Mouse (Mus musculus) intestine, embryonic 14.5 days (tissue): ENCODE measurements around the gene Ppm1m. TPM values are rescaled to one million over a fixed set of nuclear protein-coding genes. Genes with fewer than 3 reads are reported as not detected.
A peak's percentile ranks its signal among the peaks of the same experiment; 100 is the strongest.

ENCODE experiments used
- ATAC-seq: fragments of 200-750 bp; cut with Nextera tagmentation; replicated peaks from 2 replicates; pipeline ENCODE4 v1.8.0; 2017; ENCODE audit warnings: low read depth, moderate number of reproducible peaks, moderate TSS enrichment, moderate library complexity; ENCODE audit not compliant: low FRiP score, low TSS enrichment
- DNase-seq: peaks from one replicate; pipeline ENCODE4 v3.0.0-alpha.2; 2018; ENCODE audit warnings: low spot score
- H3K27ac ChIP-seq: fragments of 300-500 bp; sonication (generic); 2 replicates; pipeline ENCODE4 v1.5.1; 2014; ENCODE audit warnings: low read depth, mild to moderate bottlenecking, control low read depth
- H3K27me3 ChIP-seq: fragments of 300-500 bp; sonication (generic); replicated peaks from 2 replicates; pipeline ENCODE4 v1.6.1; 2014; ENCODE audit warnings: low read length, control low read depth; ENCODE audit not compliant: control insufficient read depth, insufficient read depth
- H3K36me3 ChIP-seq: fragments of 300-500 bp; sonication (generic); 2 replicates; pipeline ENCODE4 v1.6.1; 2014; ENCODE audit warnings: low read length, control low read depth; ENCODE audit not compliant: control insufficient read depth, insufficient read depth
- H3K4me1 ChIP-seq: fragments of 300-500 bp; sonication (generic); replicated peaks from 2 replicates; pipeline ENCODE4 v1.6.1; 2014; ENCODE audit warnings: low read length, control low read depth, mixed read lengths; ENCODE audit not compliant: control insufficient read depth, insufficient read depth
- H3K4me2 ChIP-seq: fragments of 300-500 bp; sonication (generic); 2 replicates; pipeline ENCODE4 v1.6.1; 2014; ENCODE audit warnings: low read length
- H3K4me3 ChIP-seq: fragments of 300-500 bp; sonication (generic); 2 replicates; pipeline ENCODE4 v1.5.1; 2014; ENCODE audit warnings: low read depth, low read length, control low read depth, mixed read lengths
- H3K9ac ChIP-seq: fragments of 300-500 bp; sonication (generic); 2 replicates; pipeline ENCODE4 v1.6.1; 2014; ENCODE audit warnings: mild to moderate bottlenecking, low read length
- H3K9me3 ChIP-seq: fragments of 300-500 bp; sonication (generic); 2 replicates; pipeline ENCODE4 v1.6.1; 2016; ENCODE audit warnings: low read length, control low read depth; ENCODE audit not compliant: control insufficient read depth
- WGBS: fragments of 180-500 bp; shearing (Covaris S2); extraction: QIAGEN DNeasy Blood & Tissue Kit; methylation state at CpG from one replicate; pipeline ENCODE4 v1.1.7; 2014; 5-methylcytosine and 5-hydroxymethylcytosine counted together
- polyA plus RNA-seq: library from polyadenylated mRNA; unstranded; fragments of >200 nt; fragmentation: Nextera tagmentation; extraction: Ambion mirVana; gene quantifications from 2 replicates; pipeline ENCODE4 v1.2.1, GENCODE M21; 2014

Ppm1m gene
- polyA plus RNA-seq, 1 experiment from 2014 or later, result 33.6 TPM

GRCm38 (mm10) chr9:106233953-106234352, 34.4 kb upstream of the Ppm1m start:
- DNase-seq, result no peak
- H3K4me3 ChIP-seq, result no peak overlapping the region
- H3K4me1 ChIP-seq, result no peaks in the 10 kb centered on the region
- 78% methylated on average over 6 of the region's 6 CpGs for WGBS
- no peak overlapping the region for H3K4me2 ChIP-seq
- H3K9me3 ChIP-seq, result no peaks in the 10 kb centered on the region
- no peaks in the 10 kb centered on the region for H3K27me3 ChIP-seq
- ATAC-seq, result no peak
- H3K9ac ChIP-seq, result no peak overlapping the region
- peaks cover 68% of the 10 kb centered on the region for H3K36me3 ChIP-seq
- no peak overlapping the region for H3K27ac ChIP-seq

- H3K36me3 ChIP-seq, result peaks cover 58% of the 10 kb centered on the region
Observed at GRCm38 (mm10) chr9:106232956-106233355, 33.4 kb upstream of the Ppm1m start.

GRCm38 (mm10) chr9:106231816-106232215, 32.3 kb upstream of the Ppm1m start:
- Histone ChIP-seq H3K9ac (no peak overlapping the region), H3K4me1 (peaks cover 4% of the 10 kb centered on the region), H3K4me2 (no peak overlapping the region), H3K4me3 (no peak overlapping the region), H3K27ac (no peak overlapping the region), H3K9me3 (no peaks in the 10 kb centered on the region), H3K36me3 (peaks cover 46% of the 10 kb centered on the region), H3K27me3 (no peaks in the 10 kb centered on the region)
- 69% methylated on average over 4 of the region's 4 CpGs for WGBS
- ATAC-seq (no peak), DNase-seq (no peak)

More at GRCm38 (mm10) chr9:106232956-106233355, 33.4 kb upstream of the Ppm1m start:
- Histone ChIP-seq H3K27me3 (no peaks in the 10 kb centered on the region), H3K9ac (no peak overlapping the region), H3K4me2 (no peak overlapping the region), H3K27ac (no peak overlapping the region), H3K4me3 (no peak overlapping the region), H3K9me3 (no peaks in the 10 kb centered on the region), H3K4me1 (no peaks in the 10 kb centered on the region)
- 95% methylated on average over 3 of the region's 3 CpGs for WGBS
- DNase-seq (no peak), ATAC-seq (no peak)

- Histone ChIP-seq H3K27ac (no peak overlapping the region), H3K9ac (no peak overlapping the region)
- 73% methylated on average over 7 of the region's 7 CpGs for WGBS
Observed at GRCm38 (mm10) chr9:106231220-106231619, 31.7 kb upstream of the Ppm1m start.

GRCm38 (mm10) chr9:106230734-106231106, 31.2 kb upstream of the Ppm1m start:
- peaks cover 10% of the 10 kb centered on the region for H3K4me1 ChIP-seq
- no peak overlapping the region for H3K4me3 ChIP-seq
- no peak overlapping the region for H3K4me2 ChIP-seq
- no peaks in the 10 kb centered on the region for H3K9me3 ChIP-seq
- DNase-seq (no peak), ATAC-seq (no peak)
- H3K36me3 ChIP-seq, result peaks cover 35% of the 10 kb centered on the region
- WGBS, result 50% methylated on average over 3 of the region's 3 CpGs
- H3K9ac ChIP-seq, result no peak overlapping the region
- H3K27ac ChIP-seq, result no peak overlapping the region
- no peaks in the 10 kb centered on the region for H3K27me3 ChIP-seq

More at GRCm38 (mm10) chr9:106231220-106231619, 31.7 kb upstream of the Ppm1m start:
- Histone ChIP-seq H3K9me3 (no peaks in the 10 kb centered on the region), H3K4me3 (no peak overlapping the region), H3K27me3 (no peaks in the 10 kb centered on the region), H3K4me2 (no peak overlapping the region), H3K36me3 (peaks cover 40% of the 10 kb centered on the region), H3K4me1 (peaks cover 5% of the 10 kb centered on the region)
- no peak for DNase-seq
- no peak for ATAC-seq

GRCm38 (mm10) chr9:106230051-106230733, 30.6 kb upstream of the Ppm1m start:
- Histone ChIP-seq H3K4me3 (no peak overlapping the region), H3K9me3 (no peaks in the 10 kb centered on the region), H3K27ac (no peak overlapping the region), H3K4me2 (no peak overlapping the region), H3K9ac (no peak overlapping the region), H3K27me3 (peaks cover 5% of the 10 kb centered on the region; the same call in 1 of the 2 replicates), H3K4me1 (peaks cover 12% of the 10 kb centered on the region), H3K36me3 (peaks cover 30% of the 10 kb centered on the region)
- 81% methylated on average over 9 of the region's 9 CpGs for WGBS
- ATAC-seq (no peak), DNase-seq (no peak)

- Histone ChIP-seq H3K27me3 (peaks cover 6% of the 10 kb centered on the region; the same call in 1 of the 2 replicates), H3K9ac (no peak overlapping the region), H3K4me1 (peaks cover 12% of the 10 kb centered on the region), H3K9me3 (no peaks in the 10 kb centered on the region), H3K4me2 (no peak overlapping the region), H3K27ac (no peak overlapping the region), H3K36me3 (peaks cover 7% of the 10 kb centered on the region), H3K4me3 (no peak overlapping the region)
- ATAC-seq (no peak), DNase-seq (no peak)
- WGBS, result 65% methylated on average over 8 of the region's 8 CpGs
Observed at GRCm38 (mm10) chr9:106227790-106228429, 28.4 kb upstream of the Ppm1m start.

GRCm38 (mm10) chr9:106226151-106226682, 26.7 kb upstream of the Ppm1m start:
- H3K27ac ChIP-seq, result peak overlapping the region; percentile 74
- peak overlapping the region; percentile 31 for H3K4me3 ChIP-seq
- no peaks in the 10 kb centered on the region for H3K9me3 ChIP-seq
- peaks cover 12% of the 10 kb centered on the region for H3K4me1 ChIP-seq
- peak overlapping the region; percentile 71 for H3K4me2 ChIP-seq
- DNase-seq (peak; percentile 75), ATAC-seq (peak; percentile 61)
- H3K9ac ChIP-seq, result peak overlapping the region; percentile 40
- H3K36me3 ChIP-seq, result no peaks in the 10 kb centered on the region
- H3K27me3 ChIP-seq, result peaks cover 6% of the 10 kb centered on the region; the same call in 1 of the 2 replicates
- WGBS, result 5% methylated on average over 34 of the region's 34 CpGs
